Mouse (Mus musculus): ENCODE results near the gene Anxa9. TPM values are rescaled to one million over a fixed set of nuclear protein-coding genes. Genes with fewer than 3 reads are reported as not detected.

The Anxa9 gene
- total RNA-seq (2023): 1 to 10 TPM; 1.9 to 2.5 TPM

DNA sequence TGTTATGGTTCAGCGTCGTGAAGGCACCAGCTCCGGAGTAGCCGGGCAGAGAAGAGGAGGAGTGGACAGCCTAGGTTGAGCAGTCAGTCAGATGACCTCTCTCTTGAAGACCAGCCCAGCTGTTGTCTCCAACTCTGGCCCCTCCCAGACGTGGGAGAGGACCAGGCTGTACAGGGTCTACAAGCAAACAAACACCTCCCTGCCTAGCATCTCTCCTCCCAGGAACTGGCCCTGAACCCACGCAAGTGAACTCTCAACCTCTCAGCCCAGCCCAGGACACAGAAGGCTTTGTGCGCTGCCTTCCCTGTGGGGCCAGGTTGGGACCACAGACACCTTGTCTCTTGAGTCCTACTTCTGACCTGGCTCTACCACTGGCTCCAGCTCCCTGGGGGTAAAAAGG, at the start of gene Anxa9:
Anxa9 (minus strand) TSS at position 77 of the 400 bp plus-strand sequence.

GRCm38 (mm10) chr3:95314486-95315093, 7.6 kb upstream of the Anxa9 start, which contains the start of gene Cers2:
Cers2 (plus strand) TSS chr3:95314791.

DNA sequence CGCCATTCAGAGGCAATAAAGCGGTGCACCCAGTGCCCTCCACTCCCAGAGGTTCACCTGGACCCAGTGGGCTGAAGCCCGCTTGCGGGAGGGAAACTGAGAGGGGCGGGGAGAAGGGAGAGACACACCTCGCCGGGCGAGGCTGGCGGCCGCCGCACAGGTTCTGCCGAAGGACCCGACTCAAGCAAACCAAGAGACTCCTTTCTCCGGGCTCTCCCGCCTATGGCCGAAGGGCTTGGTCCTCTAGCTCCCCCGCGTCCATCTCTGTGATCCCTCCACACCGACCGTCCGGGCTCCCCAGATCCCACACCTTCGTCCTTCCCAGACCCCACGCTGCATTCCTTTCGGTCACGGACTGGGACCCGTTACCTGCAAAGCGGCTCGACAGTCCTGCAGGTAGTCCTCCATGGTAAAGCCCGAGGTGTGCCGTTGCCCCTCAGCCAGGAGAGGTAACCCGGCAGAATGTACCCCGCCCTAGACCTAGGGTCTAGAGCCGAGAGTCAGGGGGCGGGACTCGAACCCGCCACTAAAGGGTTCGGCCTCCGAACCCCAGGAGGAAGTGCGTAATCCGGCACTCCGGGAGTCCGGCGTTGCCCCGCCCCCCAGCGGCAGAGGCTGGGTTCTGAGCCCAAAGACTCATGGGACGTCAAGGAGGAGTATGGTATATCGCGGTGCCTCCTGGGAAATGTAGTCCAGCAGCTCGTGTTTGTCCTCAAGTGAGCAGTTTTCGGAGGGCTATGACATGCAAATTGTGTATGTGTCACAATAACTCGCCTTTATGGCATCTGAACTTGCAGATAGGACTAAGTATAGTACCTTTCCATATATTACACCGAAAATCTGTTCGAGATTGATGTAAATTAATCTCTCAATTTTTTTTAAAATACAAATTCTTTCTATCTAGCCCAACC, 25.5 kb downstream of the Anxa9 start, which contains the start of the genes Mindy1 and Prune1:
Mindy1 (plus strand) TSS at position 130 of the 911 bp plus-strand sequence.
Prune1 (minus strand) TSS at position 861 of the 911 bp plus-strand sequence.

GRCm38 (mm10) chr3:95250783-95251424, 56.1 kb downstream of the Anxa9 start, which contains the start of gene Bnipl:
Bnipl (minus strand) TSS chr3:95251193.

Other genes starting within 250 kb of the Anxa9 start
- gene Pip5k1a, start 200.2 kb downstream of the Anxa9 start, total RNA-seq (2023): 10 to 100 TPM; 24.1 to 25.7 TPM
- 10 to 100 TPM; 31.7 to 35.6 TPM for gene Vps72, start 196.2 kb downstream of the Anxa9 start, total RNA-seq (2023)
- 1 to 10 TPM in 1 of 2 experiments, under 1 TPM in 1; 0.91 to 1.3 TPM for gene Tmod4, start 182.7 kb downstream of the Anxa9 start, total RNA-seq (2023)
- gene Scnm1, start 173.2 kb downstream of the Anxa9 start, total RNA-seq (2023): 10 to 100 TPM; 40.4 to 48.0 TPM
- gene Lysmd1, start 173.1 kb downstream of the Anxa9 start, total RNA-seq (2023): 1 to 10 TPM; 2.0 to 2.4 TPM
- gene Tnfaip8l2, start 164.8 kb downstream of the Anxa9 start, total RNA-seq (2023): 10 to 100 TPM; 91.8 to 96.8 TPM
- under 1 TPM; 0.26 to 0.33 TPM for gene Sema6c, start 146.7 kb downstream of the Anxa9 start, total RNA-seq (2023)
- 10 to 100 TPM; 39.2 to 39.9 TPM for gene Gabpb2, start 89.3 kb downstream of the Anxa9 start, total RNA-seq (2023)
- 100 to 1,000 TPM; 255 TPM for gene Cdc42se1, start 78.4 kb downstream of the Anxa9 start, total RNA-seq (2023)
- 1 to 10 TPM; 1.1 to 2.4 TPM for gene Mllt11, start 75.0 kb downstream of the Anxa9 start, total RNA-seq (2023)
- gene Gm128, start 65.6 kb downstream of the Anxa9 start, total RNA-seq (2023): under 1 TPM; 0.20 to 0.36 TPM
- gene Bnipl, start 56.0 kb downstream of the Anxa9 start, total RNA-seq (2023): not detected
- gene Mindy1, start 25.8 kb downstream of the Anxa9 start, total RNA-seq (2023): 100 to 1,000 TPM; 157 to 168 TPM
- 10 to 100 TPM; 21.7 to 23.4 TPM for gene Prune1, start 25.1 kb downstream of the Anxa9 start, total RNA-seq (2023)
- 100 to 1,000 TPM; 132 to 151 TPM for gene Cers2, start 7.6 kb upstream of the Anxa9 start, total RNA-seq (2023)
- gene Setdb1, start 50.0 kb upstream of the Anxa9 start, total RNA-seq (2023): 10 to 100 TPM; 20.7 to 21.6 TPM
- gene 4930558C23Rik, start 95.7 kb upstream of the Anxa9 start, total RNA-seq (2023): not detected
- gene Arnt, start 127.2 kb upstream of the Anxa9 start, total RNA-seq (2023): 10 to 100 TPM; 53.6 to 54.3 TPM
- under 1 TPM; 0.75 to 0.78 TPM for gene Ctsk, start 192.1 kb upstream of the Anxa9 start, total RNA-seq (2023)
- 100 to 1,000 TPM; 172 to 255 TPM for gene Ctss, start 219.6 kb upstream of the Anxa9 start, total RNA-seq (2023)

Data from neutrophil, adult 59 days (primary cell).